Mouse (Mus musculus): ENCODE data around the gene Arhgap25.
"Not testable (repeated sequence)": the region's sequence is repeated elsewhere in the genome, so short reads cannot be mapped to it uniquely, and the experiment has no call there.

The Arhgap25 gene

DNA sequence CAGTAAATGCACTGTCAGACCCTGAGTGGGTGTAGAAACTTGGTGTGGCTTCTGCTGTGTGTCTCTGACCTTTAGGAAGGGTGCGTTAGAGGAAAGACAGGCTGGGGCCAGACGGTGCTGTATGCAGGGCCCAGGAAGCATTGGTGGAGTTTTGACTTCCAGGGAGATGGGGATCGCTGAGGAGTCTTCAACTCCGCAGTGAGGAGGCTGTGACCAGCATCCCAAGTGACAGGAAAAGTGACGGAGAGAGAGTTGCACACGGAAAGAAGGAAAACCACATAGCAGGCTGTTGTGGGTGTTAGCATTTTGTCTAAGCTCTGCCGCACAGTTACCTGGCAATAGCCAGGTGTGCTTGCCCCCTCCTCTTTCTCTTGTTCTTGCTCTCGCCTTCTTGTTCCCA lies 3.2 kb upstream of the Arhgap25 start:
- no peak for DNase-seq (ENCODE audit: low read depth, low spot score)

DNA sequence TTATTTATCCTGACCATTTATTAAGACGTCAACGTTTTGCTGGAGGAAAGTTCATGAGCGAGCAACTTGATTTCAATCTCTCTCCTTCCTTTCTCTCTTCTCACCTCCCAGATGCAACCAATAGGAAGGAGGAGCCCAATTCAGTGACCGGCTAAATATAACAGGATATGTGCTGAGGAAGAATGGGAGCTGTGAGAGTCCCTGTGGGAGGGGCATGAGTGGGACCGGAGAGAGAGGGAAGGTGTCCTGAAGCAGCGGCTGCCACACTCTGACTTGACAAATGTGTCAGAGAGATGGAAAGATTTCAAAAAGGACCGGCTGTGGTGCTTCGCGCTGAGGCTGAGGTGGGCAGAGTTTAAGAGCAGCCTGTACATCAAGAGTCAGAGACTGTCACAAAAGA lies 2.6 kb upstream of the Arhgap25 start:
- no peak for DNase-seq (ENCODE audit: low read depth, low spot score)

DNA sequence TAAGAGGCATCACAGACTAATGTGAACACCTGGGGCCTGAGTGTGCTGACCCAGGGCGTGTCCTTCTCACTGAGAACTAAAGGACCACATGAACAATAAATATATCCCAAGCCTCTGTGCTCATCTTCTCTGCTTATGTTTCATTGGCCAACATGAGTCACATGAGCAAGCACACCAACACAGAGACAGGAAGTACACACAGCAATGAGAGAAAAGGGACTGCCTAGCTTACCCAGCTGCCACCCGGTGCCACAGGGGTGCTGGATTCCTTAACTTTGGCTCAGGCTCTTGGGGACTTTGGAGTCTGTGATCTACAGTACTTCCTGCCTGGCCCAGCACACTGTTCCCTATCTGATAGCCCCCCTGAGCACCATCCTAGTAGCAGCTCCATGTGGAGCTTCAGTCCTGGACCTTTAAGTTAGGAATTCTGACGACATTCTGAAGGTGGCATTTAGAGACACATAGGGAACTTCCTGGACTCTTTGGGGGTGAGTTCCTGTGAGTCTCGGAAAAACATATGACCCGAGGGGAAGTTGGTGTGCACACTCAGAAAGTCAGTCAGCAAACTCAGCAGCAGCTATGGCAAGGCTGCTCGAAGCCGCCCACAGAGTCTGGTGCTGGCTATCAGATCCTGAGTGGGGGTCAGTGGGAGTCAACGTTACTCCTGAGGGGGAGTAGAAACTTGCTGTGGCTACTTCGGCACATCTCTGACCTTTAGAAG lies 2.0 kb upstream of the Arhgap25 start:
- DNase-seq (ENCODE audit: low read depth, low spot score) = no peak

DNA sequence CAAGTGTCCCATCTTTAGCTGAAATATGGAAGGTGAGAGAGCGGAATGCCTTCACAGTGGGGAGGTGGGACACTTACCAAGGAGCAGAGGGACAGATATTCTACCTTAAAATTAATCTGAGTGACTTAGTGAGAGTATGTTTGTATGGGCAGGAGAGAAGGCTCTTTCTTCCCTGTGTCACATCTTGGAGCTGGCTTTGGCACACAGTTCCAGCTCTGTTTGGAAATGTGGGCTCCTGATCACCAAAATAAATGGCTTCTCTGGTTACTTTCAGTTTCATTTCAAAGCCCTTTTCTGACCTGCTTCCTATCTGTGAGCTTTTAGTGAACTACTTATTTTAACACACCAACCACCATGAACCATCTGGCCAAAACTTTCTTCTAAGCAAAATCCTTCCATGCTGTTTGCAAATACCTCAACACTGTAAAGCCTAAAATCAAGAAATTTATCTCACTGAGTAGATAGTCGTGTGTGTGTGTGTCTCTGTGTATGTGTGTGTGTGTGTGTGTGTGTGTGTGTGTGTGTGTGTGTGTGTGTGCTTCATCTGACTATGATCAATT lies 1.5 kb downstream of the Arhgap25 start:
- no peak for DNase-seq (ENCODE audit: low read depth, low spot score)

DNA sequence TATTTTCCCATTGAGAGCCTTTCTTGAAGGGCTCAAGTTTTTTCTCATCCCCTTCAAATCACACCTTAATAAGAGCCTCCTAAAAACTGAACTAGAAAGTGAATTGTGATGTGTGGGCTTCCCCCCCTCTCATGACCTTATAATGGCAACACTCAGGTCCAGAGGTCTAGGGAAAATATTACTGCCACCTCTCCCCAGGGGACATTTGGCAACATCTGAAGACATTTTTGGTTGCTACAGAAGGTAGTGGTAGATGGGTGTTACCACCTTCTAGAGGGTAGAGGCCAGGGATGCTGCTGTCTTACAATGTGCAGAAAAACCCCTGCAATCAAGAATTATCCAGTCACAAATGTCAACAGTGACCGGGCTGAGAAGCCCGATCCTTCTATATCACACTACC lies 2.7 kb downstream of the Arhgap25 start:
- DNase-seq (ENCODE audit: low read depth, low spot score) = no peak

DNA sequence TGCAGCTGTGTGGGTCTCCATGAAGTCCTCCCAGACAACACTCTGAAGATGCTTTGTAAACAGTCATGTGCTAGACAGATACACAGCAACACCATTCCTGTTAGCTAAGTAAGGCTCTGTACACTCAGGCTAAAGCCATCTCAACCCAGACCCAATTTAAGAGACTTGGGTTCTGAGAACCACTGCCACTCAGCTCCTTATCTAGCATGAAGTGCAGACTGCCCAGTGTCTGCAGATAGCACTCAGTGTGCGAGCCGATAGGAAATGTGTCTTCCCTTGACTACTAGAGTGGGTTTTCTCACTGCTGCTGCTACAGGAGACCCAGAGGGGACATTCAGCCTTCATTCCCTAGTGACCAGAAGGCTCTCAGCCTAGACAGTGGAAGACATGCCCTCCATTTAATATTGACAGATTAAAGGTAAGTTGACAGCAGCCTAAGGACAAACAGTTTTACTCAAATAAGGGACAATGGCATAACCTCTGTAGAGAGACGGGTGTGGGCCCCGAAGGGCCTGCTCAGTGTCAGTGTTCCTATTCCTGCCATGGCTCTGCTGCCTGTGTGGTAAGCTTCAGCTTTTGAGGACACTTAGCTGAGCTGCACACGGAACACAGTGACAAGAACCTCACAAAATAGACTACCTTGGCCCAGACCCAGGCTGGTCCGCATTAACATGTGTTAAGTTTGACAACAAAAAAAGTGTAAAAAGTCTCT lies 5.1 kb downstream of the Arhgap25 start:
- no peak for DNase-seq (ENCODE audit: low read depth, low spot score)

DNA sequence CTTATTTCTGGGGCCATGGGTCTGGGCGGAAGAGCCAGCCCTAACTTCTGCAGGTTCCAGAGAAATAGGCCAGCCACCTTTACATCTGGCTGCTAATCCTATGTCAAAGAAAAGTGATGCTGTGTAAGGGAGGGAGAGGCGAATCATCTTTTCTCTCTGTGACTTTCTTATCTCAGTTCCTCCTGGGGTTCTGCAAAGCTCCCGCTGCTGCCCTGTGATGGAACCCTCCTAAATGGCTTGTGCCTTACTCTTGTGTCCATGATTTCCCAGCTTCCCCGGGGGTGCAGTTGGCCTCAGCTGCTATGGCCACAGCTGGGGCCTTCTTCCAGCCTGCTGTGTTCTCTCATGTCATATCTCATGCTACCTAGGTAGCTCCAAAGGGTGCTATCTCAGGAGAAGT lies 5.7 kb downstream of the Arhgap25 start:
- no peak for DNase-seq (ENCODE audit: low read depth, low spot score)

DNA sequence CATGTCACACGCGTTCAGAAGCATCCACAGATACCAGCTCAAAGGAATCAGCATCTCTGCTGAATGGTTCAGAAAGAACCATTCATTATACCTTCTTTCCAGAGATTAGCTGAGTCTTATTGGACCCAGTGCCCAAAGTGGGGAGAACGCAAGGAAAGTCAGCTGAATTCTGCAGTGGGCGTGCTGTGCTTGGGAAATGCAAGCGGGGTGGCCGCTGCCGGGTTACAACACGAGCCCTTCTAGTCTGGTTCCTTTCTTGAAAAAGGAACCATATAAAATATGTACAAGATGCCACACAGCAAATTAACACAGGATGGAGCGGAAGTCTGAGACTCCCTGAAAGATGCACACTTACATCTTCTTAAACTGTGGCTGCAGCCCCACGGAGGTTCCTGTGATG lies 7.9 kb downstream of the Arhgap25 start:
- no peak for DNase-seq (ENCODE audit: low read depth, low spot score)

DNA sequence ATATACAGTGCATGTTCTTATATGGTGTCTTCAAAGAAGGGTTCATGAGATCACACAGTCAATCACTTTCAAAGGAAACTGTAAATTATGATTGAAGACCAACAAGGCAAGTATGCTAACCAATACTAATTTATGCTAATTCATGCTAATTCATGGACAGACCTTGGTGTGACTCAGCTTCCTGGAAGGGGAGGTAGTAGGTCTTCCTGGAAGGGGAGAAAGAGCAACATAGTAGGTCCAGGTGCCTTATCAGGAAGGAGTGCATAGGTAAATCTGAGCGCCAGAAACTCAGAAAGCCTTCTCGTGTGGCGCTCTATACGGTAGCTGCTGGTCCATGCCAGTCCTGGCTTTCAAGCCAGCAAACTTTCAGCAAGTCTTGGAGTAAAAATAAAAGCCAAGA lies 8.8 kb downstream of the Arhgap25 start:
- no peak for DNase-seq (ENCODE audit: low read depth, low spot score)

DNA sequence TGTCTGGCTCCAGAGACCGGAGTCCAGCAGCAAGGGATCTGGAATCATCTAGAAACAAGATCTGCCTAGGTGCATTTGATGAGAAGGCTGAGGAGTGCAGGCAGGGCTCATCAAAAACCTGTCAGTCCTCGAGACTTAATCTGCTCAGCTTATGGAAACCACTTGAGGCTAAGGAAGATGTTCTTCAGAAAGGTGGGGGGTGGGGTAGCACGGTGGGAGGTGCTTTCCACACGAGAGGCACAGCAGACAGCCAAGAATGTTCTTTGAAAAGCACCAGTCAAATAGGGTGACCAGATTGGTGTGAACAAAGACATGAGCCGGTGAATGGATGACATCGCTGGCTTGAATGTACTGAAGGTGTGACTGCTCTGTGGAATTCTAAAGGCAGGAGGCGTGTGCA lies 9.3 kb downstream of the Arhgap25 start:
- no peak for DNase-seq (ENCODE audit: low read depth, low spot score)

DNA sequence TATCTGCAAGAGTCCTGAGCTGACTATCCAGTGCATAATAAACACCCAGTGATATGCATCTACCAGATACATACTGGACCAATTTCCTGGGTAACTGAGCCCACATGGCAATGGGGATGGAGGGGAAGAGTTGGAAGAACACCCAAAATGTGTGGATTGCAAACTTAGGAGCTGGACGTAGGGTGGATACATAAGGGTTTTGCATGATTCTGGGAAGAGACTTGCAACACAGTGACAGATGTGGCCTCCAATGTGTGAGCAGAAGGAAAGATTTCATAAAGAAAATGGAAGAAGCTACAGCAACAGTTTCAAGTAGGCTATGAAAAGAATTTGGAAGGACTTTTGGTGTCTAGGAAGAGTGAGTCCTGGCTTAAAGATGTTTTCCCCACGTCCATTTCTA lies 10.0 kb downstream of the Arhgap25 start:
- no peak for DNase-seq (ENCODE audit: low read depth, low spot score)

DNA sequence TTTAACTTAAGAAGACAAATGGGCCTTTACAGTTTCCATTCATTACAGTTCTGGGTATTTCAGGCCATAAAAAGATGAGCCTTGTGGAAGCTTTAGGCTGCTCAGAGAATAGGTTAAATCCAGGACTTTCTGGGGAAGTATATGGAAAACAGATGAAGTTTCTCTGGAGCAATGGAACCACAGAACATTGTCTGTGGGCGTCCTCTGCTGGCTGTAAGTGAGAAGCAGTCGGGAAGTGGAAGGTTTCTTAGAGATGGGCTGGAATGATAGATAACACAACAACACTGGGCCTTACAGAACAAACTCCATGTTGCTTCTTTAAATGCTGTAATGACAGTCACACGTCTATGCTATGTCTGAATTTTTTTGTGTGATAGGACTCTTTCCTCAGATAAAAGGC lies 10.8 kb downstream of the Arhgap25 start:
- DNase-seq (ENCODE audit: low read depth, low spot score) = no peak

DNA sequence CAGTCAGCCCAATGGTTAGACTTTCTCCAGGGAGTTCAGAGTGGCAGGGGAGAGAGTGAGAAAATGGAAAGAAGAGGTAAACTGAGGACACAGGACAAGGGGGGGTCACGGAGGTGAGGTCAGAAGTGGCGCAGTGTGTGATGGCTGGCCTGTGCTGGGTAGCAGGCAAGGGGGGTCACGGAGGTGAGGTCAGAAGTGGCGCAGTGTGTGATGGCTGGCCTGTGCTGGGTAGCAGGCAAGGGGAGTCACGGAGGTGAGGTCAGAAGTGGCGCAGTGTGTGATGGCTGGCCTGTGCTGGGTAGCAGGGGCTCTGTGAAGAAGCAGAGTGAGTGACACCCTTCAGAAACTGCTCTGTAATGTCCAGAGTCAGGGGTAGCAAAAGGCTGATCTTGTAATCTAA lies 11.4 kb downstream of the Arhgap25 start:
- not testable (repeated sequence) for DNase-seq (ENCODE audit: low read depth, low spot score)

DNA sequence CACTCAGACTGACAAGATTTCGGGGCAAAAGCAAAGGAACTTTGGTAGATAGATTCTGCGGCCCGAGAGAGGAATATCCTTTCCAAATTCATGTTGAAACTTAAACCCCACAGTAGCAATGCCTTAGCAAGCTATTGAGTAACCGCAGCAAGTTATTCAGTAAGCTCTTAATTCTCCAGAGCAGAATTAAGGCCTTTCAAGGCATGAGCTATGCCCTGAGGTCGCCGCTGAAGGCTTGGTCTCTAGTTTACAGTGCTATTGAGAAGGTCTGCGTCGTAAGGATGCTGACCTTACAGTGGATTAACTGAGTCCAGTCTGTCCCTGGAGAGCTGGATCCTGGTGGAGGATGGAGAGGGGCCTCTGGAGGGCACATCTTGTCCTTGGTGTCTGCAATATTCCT lies 12.5 kb downstream of the Arhgap25 start:
- no peak for DNase-seq (ENCODE audit: low read depth, low spot score)

DNA sequence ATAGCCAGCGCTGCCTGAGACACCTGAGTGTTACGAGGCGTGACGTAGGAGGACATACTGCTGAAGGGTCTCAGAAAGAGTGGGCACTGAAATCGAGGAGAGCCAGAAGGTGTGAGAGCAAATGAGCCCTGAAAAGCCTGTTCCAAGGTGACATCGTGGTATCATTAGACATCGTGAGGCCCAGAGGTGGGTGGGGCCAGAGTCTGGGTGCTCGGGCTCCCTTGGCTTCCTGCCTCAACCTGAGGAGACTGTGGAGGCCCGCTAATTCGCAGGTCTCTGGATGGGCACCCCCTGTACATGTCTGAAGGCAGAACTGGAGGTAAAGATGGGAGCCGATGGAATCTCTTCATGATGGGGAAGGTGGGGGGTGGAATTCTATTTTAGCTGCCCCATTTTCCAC lies 13.2 kb downstream of the Arhgap25 start:
- no peak for DNase-seq (ENCODE audit: low read depth, low spot score)

DNA sequence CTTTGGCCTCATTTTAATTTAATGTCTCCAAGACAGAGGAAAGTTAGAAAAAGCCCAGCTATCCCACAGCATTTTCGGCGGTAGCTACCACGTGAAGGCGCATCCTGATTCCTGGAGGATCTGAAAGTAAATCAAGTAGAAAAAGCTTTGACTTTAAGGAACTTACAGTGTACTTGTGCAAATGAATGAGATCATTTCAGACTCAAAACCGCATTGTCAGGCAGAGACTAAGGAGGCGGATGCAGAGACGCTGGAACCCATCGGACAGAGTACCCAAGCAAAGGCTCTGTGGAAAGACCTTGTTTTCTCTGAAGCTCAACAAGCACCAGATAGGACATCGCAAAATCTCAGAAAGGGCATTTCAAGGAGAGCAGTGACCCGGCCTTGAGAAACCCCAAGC lies 14.4 kb downstream of the Arhgap25 start:
- no peak for DNase-seq (ENCODE audit: low read depth, low spot score)

DNA sequence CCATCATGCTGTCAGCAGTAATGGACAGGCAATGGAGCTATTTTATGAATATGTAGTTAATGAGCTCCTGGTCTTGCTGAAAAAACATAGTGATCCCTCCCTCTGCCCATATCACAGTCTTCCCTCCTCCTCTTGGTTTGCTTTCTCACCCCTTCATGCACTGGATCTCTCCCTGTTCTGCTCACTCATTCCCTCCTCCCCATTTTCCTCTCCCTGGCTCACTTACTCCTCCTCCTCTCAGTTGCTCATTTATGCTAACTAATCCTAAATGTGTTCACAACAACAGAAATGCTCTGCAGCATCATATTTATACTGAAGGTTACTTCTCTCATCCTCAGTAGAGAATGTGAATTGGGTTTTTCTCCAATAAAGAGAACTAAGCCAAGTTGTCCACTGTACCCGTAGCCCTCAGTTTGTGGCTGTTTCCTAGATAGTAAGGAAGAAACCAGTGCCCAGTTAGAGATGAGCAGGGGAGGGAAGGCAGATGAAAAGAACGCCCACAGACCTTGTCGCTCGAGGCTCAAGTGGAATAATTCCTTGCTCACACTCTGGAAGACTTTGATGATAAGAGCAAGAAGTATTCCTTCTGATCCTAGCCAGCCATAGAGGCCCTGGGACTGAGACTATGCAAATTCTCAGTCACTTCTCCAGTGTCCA lies 15.2 kb downstream of the Arhgap25 start:
- DNase-seq (ENCODE audit: low read depth, low spot score) = no peak

DNA sequence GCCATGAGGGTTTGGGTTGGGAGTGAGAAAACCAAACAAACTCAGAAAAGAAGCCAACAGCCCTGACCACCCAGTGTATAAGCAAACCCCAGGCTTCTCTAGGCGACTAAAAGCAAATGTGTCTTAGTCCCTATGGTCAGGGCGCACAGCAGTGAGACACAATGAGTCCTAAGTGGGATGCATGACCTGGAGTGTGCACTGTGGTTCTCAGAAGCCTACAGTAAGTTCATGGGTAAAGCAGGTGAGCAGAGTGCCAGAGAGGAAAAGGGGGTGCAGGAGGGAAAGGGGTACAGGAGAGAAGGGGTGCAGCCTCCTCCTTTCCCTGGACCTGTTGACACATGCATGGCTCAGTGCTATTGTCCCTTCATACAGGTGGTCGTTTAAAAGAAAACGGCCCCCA lies 18.7 kb downstream of the Arhgap25 start:
- no peak for DNase-seq (ENCODE audit: low read depth, low spot score)

DNA sequence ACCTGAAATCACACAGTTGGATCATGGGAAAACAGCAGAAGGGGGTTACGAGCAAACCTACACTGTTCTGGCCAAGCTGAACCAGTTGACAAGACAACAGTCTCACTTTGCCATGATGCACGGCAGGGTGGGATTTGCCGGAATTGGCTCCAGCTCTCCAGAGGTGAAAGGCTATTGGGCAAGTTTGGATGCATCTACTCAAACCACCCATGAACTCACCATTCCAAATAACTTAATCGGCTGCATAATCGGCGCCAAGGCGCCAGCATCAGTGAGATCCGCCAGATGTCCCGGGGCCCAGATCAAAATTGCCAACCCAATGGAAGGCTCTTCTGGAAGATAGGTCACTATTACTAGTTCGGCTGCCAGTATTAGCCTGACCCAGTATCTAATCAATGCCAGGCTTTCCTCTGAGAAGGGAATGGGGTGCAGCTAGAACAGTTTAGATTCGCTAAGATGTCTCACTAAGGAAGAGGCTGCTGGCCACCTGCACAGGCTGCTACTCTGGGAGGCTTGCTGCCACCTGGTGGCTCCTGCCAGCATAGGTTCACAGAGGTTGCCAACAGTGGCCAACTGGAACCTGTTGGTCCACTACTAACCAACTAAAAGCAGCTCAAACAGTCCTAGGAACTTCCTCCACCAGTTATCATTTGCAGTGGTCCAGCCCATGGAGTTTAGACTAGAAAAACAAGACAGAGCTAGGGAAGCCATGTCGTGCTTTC lies 19.9 kb downstream of the Arhgap25 start:
- peak; percentile 22 for DNase-seq (ENCODE audit: low read depth, low spot score)

DNA sequence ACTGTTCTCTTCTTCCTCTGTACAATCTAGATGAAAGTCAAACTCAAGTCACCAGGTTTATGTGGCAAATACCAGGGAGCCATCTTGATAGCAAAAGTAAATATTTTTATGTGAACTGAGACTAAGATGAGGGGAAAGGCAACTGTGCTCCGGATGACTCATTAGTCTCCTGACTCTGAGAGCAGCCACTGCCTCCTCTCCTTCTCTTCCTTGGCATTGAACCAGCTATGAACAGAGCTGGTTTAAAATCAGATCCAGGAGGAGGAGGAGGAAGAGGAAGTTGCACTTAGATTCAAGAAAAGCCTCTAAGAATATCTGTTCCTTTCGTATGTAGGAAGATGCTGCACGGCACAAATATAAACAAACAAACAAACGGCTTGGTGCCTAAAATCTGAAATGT lies 22.1 kb downstream of the Arhgap25 start:
- DNase-seq (ENCODE audit: low read depth, low spot score) = no peak

DNA sequence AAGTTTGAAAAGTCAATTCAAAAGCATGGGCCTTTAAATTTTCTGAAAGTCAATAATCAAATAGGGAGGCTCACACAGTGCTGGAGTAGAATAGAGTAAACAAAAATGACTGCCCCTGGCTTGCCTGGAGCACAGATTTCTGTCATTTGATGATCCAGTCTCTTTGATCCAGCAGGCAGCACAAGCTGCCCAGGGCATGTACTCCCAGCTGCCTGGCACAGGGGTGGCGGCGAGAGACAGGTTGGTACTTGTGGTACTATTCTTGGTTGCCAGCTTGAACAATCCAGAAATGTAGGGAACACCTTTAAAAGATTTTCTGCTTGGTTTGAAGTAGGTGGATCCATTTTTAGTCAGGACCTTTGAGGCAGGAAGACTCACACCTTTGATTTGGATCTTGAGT lies 23.3 kb downstream of the Arhgap25 start:
- no peak for DNase-seq (ENCODE audit: low read depth, low spot score)

DNA sequence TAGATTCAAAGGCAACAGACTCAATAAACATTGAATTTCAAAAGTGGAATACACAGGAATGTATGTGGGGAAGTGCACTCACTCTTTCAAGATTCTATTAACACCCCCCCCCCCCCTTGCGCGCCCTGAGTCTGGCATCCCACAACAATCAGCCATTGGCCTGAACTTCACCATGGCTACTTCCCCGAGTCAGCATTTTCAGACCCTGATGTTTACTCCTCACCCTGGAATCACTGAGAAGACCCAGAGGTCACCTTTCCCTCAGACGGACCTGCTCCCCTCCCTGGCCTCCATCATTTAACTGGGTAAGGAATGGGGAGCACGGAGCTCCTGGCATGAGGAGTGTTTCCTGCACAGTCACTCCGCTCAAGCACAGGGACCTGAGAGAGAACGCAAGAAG lies 28.2 kb downstream of the Arhgap25 start:
- no peak for DNase-seq (ENCODE audit: low read depth, low spot score)

Measured in embryo, embryonic 11.5 days (tissue).